Mouse (Mus musculus) liver, embryonic 14.5 days (tissue): ENCODE data around the gene Pgap2.

Experiments
- CTCF ChIP-seq: IDR thresholded peaks from 2 replicates; pipeline ENCODE4 v1.5.1; 2016; ENCODE audit warnings: antibody characterized with exemption, low read depth, control low read depth
- EP300 ChIP-seq: IDR thresholded peaks from 2 replicates; pipeline ENCODE4 v1.6.1; 2016; ENCODE audit warnings: antibody characterized with exemption, low read depth

GRCm38 (mm10) chr7:102226051-102226450 is 16.0 kb downstream of the Pgap2 start:
- TF ChIP-seq EP300 (no peak), CTCF (no peak)
